ENCODE assay signal across 19 mouse cellular contexts in the genomic region with DNA sequence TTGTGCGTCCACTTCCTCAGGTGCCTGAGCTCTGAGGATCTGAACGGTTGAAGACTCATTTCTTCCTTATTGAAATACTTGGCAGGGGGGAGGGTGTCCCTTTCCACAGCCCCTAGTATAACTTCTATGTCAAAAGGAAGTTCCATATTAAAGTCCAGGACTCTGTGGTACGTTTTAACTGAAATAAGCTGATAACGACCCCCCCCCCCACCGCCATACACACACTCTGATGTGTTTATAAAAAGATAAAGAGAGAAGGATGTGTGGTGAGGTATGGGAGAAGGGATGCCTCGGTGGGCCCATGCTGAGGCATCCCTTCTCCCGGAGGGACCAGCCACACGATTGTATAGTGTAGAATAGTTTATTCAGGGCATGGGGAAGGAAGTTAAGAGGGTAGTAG. TPM values are rescaled to one million over a fixed set of nuclear protein-coding genes. Genes with fewer than 3 reads are reported as not detected.
DNase-seq lines count a peak whose midpoint lies in the region; ATAC-seq and TF ChIP-seq lines count a peak whose summit lies in the region.
"Had no signal": no experiment of that assay in that cellular context is flagged by ENCODE, and none has a peak within 500 bp of the region (broad histone marks: within the 10 kb centered on the region; RNA-seq: fewer than 3 reads in every experiment).

No protein-coding gene starts in this region.

- H3K36me3 ChIP-seq in heart, embryonic 13.5 days, result no peaks in the 10 kb centered on the region
- H3K36me3 ChIP-seq in heart, adult 2 months (ENCODE audit: control insufficient read depth, insufficient read depth, low read length), result no peaks in the 10 kb centered on the region
- no peaks in the 10 kb centered on the region for H3K36me3 ChIP-seq in megakaryocyte, embryonic 14.5 days (replicated peaks; ENCODE audit: low read length)
- no peaks in the 10 kb centered on the region for H3K36me3 ChIP-seq in embryonic facial prominence, embryonic 15.5 days
- H3K36me3 ChIP-seq: G1E; midbrain, embryonic 13.5 days had no signal

- H3K27me3 ChIP-seq in heart, embryonic 13.5 days (replicated peaks), result no peaks in the 10 kb centered on the region
- no peaks in the 10 kb centered on the region for H3K27me3 ChIP-seq in heart, adult 2 months (ENCODE audit: control insufficient read depth, insufficient read depth, low read length)
- H3K27me3 ChIP-seq in megakaryocyte, embryonic 14.5 days (replicated peaks), result peaks cover 14% of the 10 kb centered on the region
- H3K27me3 ChIP-seq in embryonic facial prominence, embryonic 15.5 days, result no peaks in the 10 kb centered on the region

- peaks cover 4% of the 10 kb centered on the region; the same call in 1 of the 2 replicates for H3K4me1 ChIP-seq in heart, embryonic 13.5 days
- no peaks in the 10 kb centered on the region for H3K4me1 ChIP-seq in heart, adult 2 months (ENCODE audit: control insufficient read depth, insufficient read depth, low read length)
- peaks cover 12% of the 10 kb centered on the region; the same call in 1 of the 2 replicates for H3K4me1 ChIP-seq in megakaryocyte, embryonic 14.5 days
- H3K4me1 ChIP-seq in embryonic facial prominence, embryonic 15.5 days, result 0 out of 2 replicates have a peak, but pooled peaks cover 5% of the 10 kb centered on the region
- H3K4me1 ChIP-seq: midbrain, embryonic 13.5 days had no signal

- WGBS in heart, embryonic 13.5 days, result 46% methylated on average over 8 of the region's 8 CpGs
- 44% methylated on average over 8 of the region's 8 CpGs for WGBS in heart, adult 2 months
- 65% methylated on average over 8 of the region's 8 CpGs for WGBS in embryonic facial prominence, embryonic 15.5 days

- TF ChIP-seq EP300 in heart, adult 2 months (IDR thresholded peaks at IDR 0.05; ENCODE audit: insufficient read depth, low read depth, low read length), result no peak

- intact Hi-C loops in heart, adult 2 months (cut with DNase I), result no loop called here
- intact Hi-C loops in left cerebral cortex, postnatal 4 days (cut with DNase I), result no loop called here

- H3K9ac ChIP-seq in heart, embryonic 13.5 days, result no peak overlapping the region
- H3K9ac ChIP-seq in heart, adult 2 months (ENCODE audit: low read depth, low read length), result no peak overlapping the region
- no peak overlapping the region for H3K9ac ChIP-seq in embryonic facial prominence, embryonic 15.5 days
- H3K9ac ChIP-seq: midbrain, embryonic 13.5 days had no signal

- peak overlapping the region; percentile 68 for H3K4me2 ChIP-seq in heart, embryonic 13.5 days
- peak overlapping the region; percentile 36; the same call in 1 of the 2 replicates for H3K4me2 ChIP-seq in embryonic facial prominence, embryonic 15.5 days (replicated peaks)

- no peak for TF ChIP-seq CTCF in heart, adult 2 months (IDR thresholded peaks at IDR 0.05)

- no peaks in the 10 kb centered on the region for H3K9me3 ChIP-seq in heart, embryonic 13.5 days
- peaks cover 36% of the 10 kb centered on the region for H3K9me3 ChIP-seq in megakaryocyte, embryonic 14.5 days
- no peaks in the 10 kb centered on the region; the same call in 1 of the 2 replicates for H3K9me3 ChIP-seq in embryonic facial prominence, embryonic 15.5 days (replicated peaks)
- H3K9me3 ChIP-seq: G1E; midbrain, embryonic 13.5 days had no signal

- H3K27ac ChIP-seq in heart, embryonic 13.5 days (replicated peaks), result no peak overlapping the region
- H3K27ac ChIP-seq in heart, adult 2 months, result no peak overlapping the region
- H3K27ac ChIP-seq in embryonic facial prominence, embryonic 15.5 days (replicated peaks), result no peak overlapping the region
- H3K27ac ChIP-seq: gastrocnemius, adult 2 months; kidney, postnatal 0 days; midbrain, embryonic 13.5 days had no signal

- TF ChIP-seq POLR2A in heart, adult 2 months (IDR thresholded peaks at IDR 0.05; ENCODE audit: insufficient read depth, low read depth, low read length), result no peak

- DNase-seq in heart, adult 2 months, result no peak
- no peak for DNase-seq in thymus, postnatal 25 days
- DNase-seq in left cerebral cortex, postnatal 4 days, result no peak
- DNase-seq: adrenal gland, adult 8-10 months; cerebellum, adult 2 months; gastrocnemius, adult 2 months; heart, adult 18-20 months; heart, postnatal 36 days; layer of hippocampus, adult 9-11 months; right cerebral cortex, adult 18-20 months had no signal

- ATAC-seq in heart, embryonic 13.5 days (ENCODE audit: extremely low read depth, insufficient number of reproducible peaks, low FRiP score, low TSS enrichment), result no peak
- no peak for ATAC-seq in megakaryocyte, adult 5-6 weeks (ENCODE audit: poor library complexity, severe bottlenecking)
- no peak for ATAC-seq in embryonic facial prominence, embryonic 15.5 days (ENCODE audit: insufficient number of reproducible peaks, low FRiP score, low TSS enrichment, low read depth)
- ATAC-seq: forebrain, embryonic 16.5 days; midbrain, embryonic 13.5 days had no signal

- no peaks in the 10 kb centered on the region for H3K79me2 ChIP-seq in heart, adult 2 months (replicated peaks; ENCODE audit: control insufficient read depth, insufficient read depth, low read length)

- no peak overlapping the region for H3K4me3 ChIP-seq in heart, embryonic 13.5 days
- H3K4me3 ChIP-seq in heart, adult 2 months, result no peak overlapping the region
- H3K4me3 ChIP-seq in megakaryocyte, embryonic 14.5 days (replicated peaks), result peak overlapping the region; percentile 2
- no peak overlapping the region for H3K4me3 ChIP-seq in embryonic facial prominence, embryonic 15.5 days (replicated peaks)
- H3K4me3 ChIP-seq: gastrocnemius, adult 2 months; midbrain, embryonic 13.5 days had no signal

RNA-seq across cellular contexts. Expression of gene Cldn14, which starts 34.4 kb away (rescaled TPM):
- not detected in 2 replicates for polyA plus RNA-seq in heart, embryonic 13.5 days (2015; fragmentation: Nextera tagmentation; extraction: Ambion mirVana)
- not detected for total RNA-seq in heart, adult 2 months (2021)
- not detected in 2 replicates for polyA plus RNA-seq in heart, adult 2 months (2012; rRNA removed)
- polyA plus RNA-seq in megakaryocyte, embryonic 14.5 days (2012; ENCODE audit: insufficient read depth, low replicate concordance), result not detected in 2 replicates
- total RNA-seq in megakaryocyte, adult 5-6 weeks (2015), result not detected in 2 replicates
- total RNA-seq in megakaryocyte, adult 5-6 weeks (2017), result not detected in 2 replicates
- polyA plus RNA-seq in embryonic facial prominence, embryonic 15.5 days (2015; fragmentation: Nextera tagmentation; extraction: Ambion mirVana), result 0.29 and 0.59 TPM in 2 replicates
- not detected for total RNA-seq in left cerebral cortex, postnatal 4 days (2021)
- total RNA-seq: adrenal gland, adult 8-10 months; G1E; gastrocnemius, adult 2 months; heart, adult 18-20 months; heart, postnatal 36 days had no signal
- polyA plus RNA-seq: brain, embryonic 14.5 days; forebrain, embryonic 16.5 days; G1E; midbrain, embryonic 13.5 days had no signal
